Mouse (Mus musculus) embryonic facial prominence, embryonic 10.5 days (tissue): ENCODE results near the gene Kcnj11. TPM values are rescaled to one million over a fixed set of nuclear protein-coding genes. Genes with fewer than 3 reads are reported as not detected.

Experiments
- DNase-seq: peaks from one replicate; pipeline ENCODE4 v3.0.0-alpha.2; 2017; ENCODE audit warnings: low spot score
- H3K27ac ChIP-seq: fragments of 300-500 bp; sonication (generic); replicated peaks from 2 replicates; pipeline ENCODE4 v1.5.1; 2016; ENCODE audit warnings: mild to moderate bottlenecking
- H3K27me3 ChIP-seq: fragments of 300-500 bp; sonication (generic); replicated peaks from 2 replicates; pipeline ENCODE4 v1.6.1; 2016; ENCODE audit warnings: low read depth, mild to moderate bottlenecking; ENCODE audit not compliant: poor library complexity, severe bottlenecking
- H3K36me3 ChIP-seq: fragments of 300-500 bp; sonication (generic); replicated peaks from 2 replicates; pipeline ENCODE4 v1.6.1; 2016; ENCODE audit warnings: mild to moderate bottlenecking, moderate library complexity
- H3K4me1 ChIP-seq: fragments of 300-500 bp; sonication (generic); 2 replicates; pipeline ENCODE4 v1.6.1; 2016
- H3K4me3 ChIP-seq: fragments of 300-500 bp; sonication (generic); 2 replicates; pipeline ENCODE4 v1.5.1; 2016; ENCODE audit warnings: mild to moderate bottlenecking, moderate library complexity
- H3K9me3 ChIP-seq: fragments of 300-500 bp; sonication (generic); 2 replicates; pipeline ENCODE4 v1.6.1; 2016; ENCODE audit warnings: mild to moderate bottlenecking
- WGBS: fragments of 180-500 bp; shearing (Covaris S2); methylation state at CpG from one replicate; pipeline ENCODE4 v1.1.7; 2016; 5-methylcytosine and 5-hydroxymethylcytosine counted together
- polyA plus RNA-seq: library from polyadenylated mRNA; unstranded; fragments of >200 nt; fragmentation: Nextera tagmentation; extraction: Ambion mirVana; gene quantifications from 2 replicates; pipeline ENCODE4 v1.2.1, GENCODE M21; 2016

Gene Kcnj11
- polyA plus RNA-seq, 1 experiment from 2014 or later = 0.09 TPM

GRCm38 (mm10) chr7:46061614-46062013 is 39.0 kb downstream of the Kcnj11 start:
- no peak for DNase-seq
- H3K9me3 ChIP-seq = no peaks in the 10 kb centered on the region
- no peak overlapping the region for H3K4me3 ChIP-seq

GRCm38 (mm10) chr7:46060688-46061087 is 39.9 kb downstream of the Kcnj11 start:
- no peak overlapping the region for H3K27ac ChIP-seq
- peaks cover 8% of the 10 kb centered on the region; the same call in 1 of the 2 replicates for H3K4me1 ChIP-seq
- H3K9me3 ChIP-seq = no peaks in the 10 kb centered on the region
- DNase-seq = no peak
- H3K4me3 ChIP-seq = no peak overlapping the region
- H3K27me3 ChIP-seq = no peaks in the 10 kb centered on the region
- WGBS = 91% methylated on average over 8 of the region's 8 CpGs
- peaks cover 99% of the 10 kb centered on the region for H3K36me3 ChIP-seq

More at GRCm38 (mm10) chr7:46061614-46062013, 39.0 kb downstream of the Kcnj11 start:
- Histone ChIP-seq H3K36me3 (peaks cover 99% of the 10 kb centered on the region), H3K27ac (no peak overlapping the region), H3K27me3 (no peaks in the 10 kb centered on the region), H3K4me1 (peaks cover 8% of the 10 kb centered on the region; the same call in 1 of the 2 replicates)
- WGBS = 95% methylated on average over 16 of the region's 16 CpGs

- 92% methylated on average over 11 of the region's 11 CpGs for WGBS
- peaks cover 8% of the 10 kb centered on the region; the same call in 1 of the 2 replicates for H3K4me1 ChIP-seq
- H3K9me3 ChIP-seq = no peaks in the 10 kb centered on the region
- H3K27ac ChIP-seq = no peak overlapping the region
- DNase-seq = no peak
- H3K36me3 ChIP-seq = peaks cover 99% of the 10 kb centered on the region
- H3K27me3 ChIP-seq = no peaks in the 10 kb centered on the region
- H3K4me3 ChIP-seq = no peak overlapping the region
Measured at GRCm38 (mm10) chr7:46058882-46059281, 41.7 kb downstream of the Kcnj11 start.

GRCm38 (mm10) chr7:46053566-46053965 is 47.0 kb downstream of the Kcnj11 start:
- no peaks in the 10 kb centered on the region for H3K9me3 ChIP-seq
- peaks cover 92% of the 10 kb centered on the region for H3K36me3 ChIP-seq
- no peaks in the 10 kb centered on the region for H3K27me3 ChIP-seq
- H3K4me1 ChIP-seq = no peaks in the 10 kb centered on the region
- no peak for DNase-seq
- WGBS = 90% methylated on average over 3 of the region's 3 CpGs
- H3K4me3 ChIP-seq = no peak overlapping the region
- no peak overlapping the region for H3K27ac ChIP-seq

GRCm38 (mm10) chr7:46052161-46052821 is 48.3 kb downstream of the Kcnj11 start:
- 92% methylated on average over 4 of the region's 4 CpGs for WGBS
- DNase-seq = no peak

GRCm38 (mm10) chr7:46049981-46050380 is 50.6 kb downstream of the Kcnj11 start:
- H3K4me1 ChIP-seq = no peaks in the 10 kb centered on the region
- peaks cover 89% of the 10 kb centered on the region for H3K36me3 ChIP-seq
- no peaks in the 10 kb centered on the region for H3K9me3 ChIP-seq
- WGBS = 88% methylated on average over 7 of the region's 7 CpGs
- no peak overlapping the region for H3K4me3 ChIP-seq
- DNase-seq = no peak
- H3K27ac ChIP-seq = no peak overlapping the region
- no peaks in the 10 kb centered on the region for H3K27me3 ChIP-seq

More at GRCm38 (mm10) chr7:46052161-46052821, 48.3 kb downstream of the Kcnj11 start:
- no peaks in the 10 kb centered on the region for H3K9me3 ChIP-seq
- no peaks in the 10 kb centered on the region for H3K4me1 ChIP-seq
- peaks cover 92% of the 10 kb centered on the region for H3K36me3 ChIP-seq
- no peak overlapping the region for H3K27ac ChIP-seq
- H3K27me3 ChIP-seq = no peaks in the 10 kb centered on the region
- H3K4me3 ChIP-seq = no peak overlapping the region

GRCm38 (mm10) chr7:46047873-46048562 is 52.5 kb downstream of the Kcnj11 start:
- Histone ChIP-seq H3K4me3 (no peak overlapping the region), H3K27me3 (no peaks in the 10 kb centered on the region), H3K27ac (no peak overlapping the region), H3K9me3 (no peaks in the 10 kb centered on the region), H3K4me1 (no peaks in the 10 kb centered on the region), H3K36me3 (peaks cover 89% of the 10 kb centered on the region)
- whole genome bisulfite sequencing = 92% methylated on average over 13 of the region's 13 CpGs
- no peak for DNase-seq

- peaks cover 92% of the 10 kb centered on the region for H3K36me3 ChIP-seq
- DNase-seq = no peak
- 95% methylated on average over 11 of the region's 11 CpGs for WGBS
Measured at GRCm38 (mm10) chr7:46045882-46046281, 54.7 kb downstream of the Kcnj11 start.

GRCm38 (mm10) chr7:46044106-46044505 is 56.5 kb downstream of the Kcnj11 start:
- Histone ChIP-seq H3K27ac (no peak overlapping the region), H3K4me3 (no peak overlapping the region), H3K27me3 (no peaks in the 10 kb centered on the region), H3K4me1 (no peaks in the 10 kb centered on the region), H3K9me3 (no peaks in the 10 kb centered on the region), H3K36me3 (peaks cover 92% of the 10 kb centered on the region)
- DNase-seq = no peak
- 88% methylated on average over 10 of the region's 10 CpGs for WGBS

More at GRCm38 (mm10) chr7:46045882-46046281, 54.7 kb downstream of the Kcnj11 start:
- Histone ChIP-seq H3K4me1 (no peaks in the 10 kb centered on the region), H3K27me3 (no peaks in the 10 kb centered on the region), H3K9me3 (no peaks in the 10 kb centered on the region), H3K4me3 (no peak overlapping the region), H3K27ac (no peak overlapping the region)

Other genes starting within 250 kb of the Kcnj11 start
- gene Kdelr1, start 228.0 kb downstream of the Kcnj11 start, polyA plus RNA-seq = 30.4 and 36.6 TPM in 2 replicates
- gene Grin2d, start 222.4 kb downstream of the Kcnj11 start, polyA plus RNA-seq = 0.09 and 0.20 TPM in 2 replicates
- gene Syngr4, start 204.1 kb downstream of the Kcnj11 start, polyA plus RNA-seq = 1.2 and 1.3 TPM in 2 replicates
- 4.5 and 5.5 TPM in 2 replicates for gene Tmem143, start 203.8 kb downstream of the Kcnj11 start, polyA plus RNA-seq
- gene Emp3, start 179.4 kb downstream of the Kcnj11 start, polyA plus RNA-seq = 9.9 and 15.6 TPM in 2 replicates
- gene Ccdc114, start 176.7 kb downstream of the Kcnj11 start, polyA plus RNA-seq = 4.6 and 6.8 TPM in 2 replicates
- 0.10 TPM in 1 of 2 replicates, not detected in the other for gene Abcc6, start 70.5 kb downstream of the Kcnj11 start, polyA plus RNA-seq
- 26.8 and 30.6 TPM in 2 replicates for gene Nomo1, start 67.1 kb downstream of the Kcnj11 start, polyA plus RNA-seq
- gene Abcc8, start 79.3 kb upstream of the Kcnj11 start, polyA plus RNA-seq = 0.24 and 0.50 TPM in 2 replicates
- 4.4 and 5.0 TPM in 2 replicates for gene Ush1c, start 137.7 kb upstream of the Kcnj11 start, polyA plus RNA-seq
- gene Otog, start 140.2 kb upstream of the Kcnj11 start, polyA plus RNA-seq = 0.14 and 0.38 TPM in 2 replicates